Mouse (Mus musculus) stomach, postnatal 0 days (tissue): ENCODE measurements around the gene Rnps1. TPM values are rescaled to one million over a fixed set of nuclear protein-coding genes. Genes with fewer than 3 reads are reported as not detected.

Source experiments
- ATAC-seq: fragments of 200-750 bp; cut with Nextera tagmentation; 2 replicates; pipeline ENCODE4 v1.8.0; 2017; ENCODE audit not compliant: low FRiP score, low TSS enrichment
- DNase-seq: peaks from one replicate; pipeline ENCODE4 v3.0.0-alpha.2; 2016; ENCODE audit warnings: low spot score
- H3K27ac ChIP-seq: fragments of 300-500 bp; sonication (generic); replicated peaks from 2 replicates; pipeline ENCODE4 v1.5.1; 2014; ENCODE audit warnings: mild to moderate bottlenecking, control low read depth
- H3K27me3 ChIP-seq: fragments of 300-500 bp; sonication (generic); 2 replicates; pipeline ENCODE4 v1.6.1; 2014; ENCODE audit warnings: low read length; ENCODE audit not compliant: control insufficient read depth, insufficient read depth
- H3K36me3 ChIP-seq: fragments of 300-500 bp; sonication (generic); 2 replicates; pipeline ENCODE4 v1.6.1; 2014; ENCODE audit warnings: low read length, mixed read lengths; ENCODE audit not compliant: control insufficient read depth, insufficient read depth
- H3K4me1 ChIP-seq: fragments of 300-500 bp; sonication (generic); replicated peaks from 2 replicates; pipeline ENCODE4 v1.6.1; 2014; ENCODE audit warnings: antibody characterized with exemption; ENCODE audit not compliant: control insufficient read depth, insufficient read depth
- H3K4me2 ChIP-seq: fragments of 300-500 bp; sonication (generic); replicated peaks from 2 replicates; pipeline ENCODE4 v1.6.1; 2014; ENCODE audit warnings: low read depth, mild to moderate bottlenecking, control low read depth, moderate library complexity
- H3K4me3 ChIP-seq: fragments of 300-500 bp; sonication (generic); 2 replicates; pipeline ENCODE4 v1.5.1; 2014; ENCODE audit warnings: low read depth, low read length, control low read depth
- H3K9ac ChIP-seq: fragments of 300-500 bp; sonication (generic); 2 replicates; pipeline ENCODE4 v1.6.1; 2014; ENCODE audit warnings: mild to moderate bottlenecking, low read length, control low read depth, mixed read lengths
- H3K9me3 ChIP-seq: fragments of 300-500 bp; sonication (generic); 2 replicates; pipeline ENCODE4 v1.6.1; 2016; ENCODE audit warnings: low read length; ENCODE audit not compliant: control insufficient read depth
- CTCF ChIP-seq: IDR thresholded peaks from 2 replicates; pipeline ENCODE4 v1.5.1; 2016; ENCODE audit warnings: antibody characterized with exemption, low read depth, mild to moderate bottlenecking, moderate library complexity
- EP300 ChIP-seq: optimal IDR thresholded peaks from 2 replicates; pipeline ENCODE3; 2016; ENCODE audit warnings: antibody characterized with exemption
- WGBS: fragments of 180-500 bp; shearing (Covaris S2); extraction: QIAGEN DNeasy Blood & Tissue Kit; methylation state at CpG from one replicate; pipeline ENCODE4 v1.1.7; 2014; 5-methylcytosine and 5-hydroxymethylcytosine counted together
- polyA plus RNA-seq: library from polyadenylated mRNA; unstranded; fragments of >200 nt; fragmentation: Nextera tagmentation; extraction: Ambion mirVana; gene quantifications from 2 replicates; pipeline ENCODE4 v1.2.1, GENCODE M21; 2015

Gene Rnps1
- polyA plus RNA-seq, 1 experiment from 2014 or later: 106 TPM

GRCm38 (mm10) chr17:24470701-24471527 lies 56.5 kb downstream of the Rnps1 start:
- no peak; the same call in 1 of the 2 replicates for ATAC-seq
- Histone ChIP-seq H3K36me3 (peaks cover 12% of the 10 kb centered on the region; the same call in 1 of the 2 replicates), H3K9ac (peak overlapping the region; percentile 87), H3K27ac (peak overlapping the region; percentile 89), H3K9me3 (no peaks in the 10 kb centered on the region), H3K4me1 (0 out of 2 replicates have a peak, but pooled peaks cover 6% of the 10 kb centered on the region), H3K27me3 (no peaks in the 10 kb centered on the region), H3K4me2 (peak overlapping the region; percentile 97), H3K4me3 (peak overlapping the region; percentile 78)
- WGBS: 1% methylated on average over 66 of the region's 68 CpGs
- peak; percentile 56 for DNase-seq
- TF ChIP-seq EP300 (no peak), CTCF (no peak; the same call in 1 of the 2 replicates)

DNA sequence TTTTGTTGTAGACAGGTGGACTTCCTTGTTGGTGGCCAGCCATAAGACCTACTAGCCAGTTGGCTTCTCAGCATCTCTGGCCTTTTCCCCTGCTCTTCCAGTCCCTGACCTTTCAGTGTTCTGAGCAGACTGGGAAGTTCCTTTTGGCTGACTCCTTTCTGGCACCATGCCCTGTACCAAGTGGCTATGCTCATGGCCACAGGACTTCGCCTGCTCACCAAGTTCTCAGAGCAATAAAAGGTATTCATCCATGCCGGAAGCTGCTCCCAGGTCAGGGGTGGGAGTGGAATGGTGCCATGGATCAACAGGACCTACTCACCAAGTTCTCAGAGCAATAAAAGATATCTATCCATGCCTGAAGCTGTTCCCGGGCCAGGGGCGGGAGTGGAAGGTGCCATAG lies 58.1 kb downstream of the Rnps1 start:
- Histone ChIP-seq H3K4me2 (0 out of 2 replicates have a peak overlapping the region, but pooled peaks have one; percentile 8), H3K4me1 (0 out of 2 replicates have a peak, but pooled peaks cover 6% of the 10 kb centered on the region), H3K27ac (peak overlapping the region; percentile 75), H3K9ac (no peak overlapping the region), H3K27me3 (no peaks in the 10 kb centered on the region), H3K9me3 (no peaks in the 10 kb centered on the region), H3K36me3 (peaks cover 23% of the 10 kb centered on the region), H3K4me3 (no peak overlapping the region)
- WGBS: 54% methylated on average over 4 of the region's 4 CpGs
- ATAC-seq: no peak
- peak; percentile 74 for DNase-seq
- TF ChIP-seq EP300: no peak
- no peak for TF ChIP-seq CTCF

GRCm38 (mm10) chr17:24473612-24474275 lies 59.4 kb downstream of the Rnps1 start, which contains the start of gene Bricd5:
TSS of gene Bricd5 (plus strand) at chr17:24473884.
- no peaks in the 10 kb centered on the region for H3K27me3 ChIP-seq
- no peak within 1 kb of the TSS for H3K4me3 ChIP-seq
- no peaks in the 10 kb centered on the region for H3K9me3 ChIP-seq
- DNase-seq (no peak), ATAC-seq (no peak)
- H3K9ac ChIP-seq: no peak within 1 kb of the TSS
- 0 out of 2 replicates have a peak within 1 kb of the TSS, but pooled peaks have one; percentile 8 for H3K4me2 ChIP-seq
- TF ChIP-seq CTCF: no peak
- TF ChIP-seq EP300: no peak
- H3K36me3 ChIP-seq: peaks cover 23% of the 10 kb centered on the region
- H3K27ac ChIP-seq: peak within 1 kb of the TSS; percentile 75
- 83% methylated on average over 6 of the region's 6 CpGs for WGBS
- peaks cover 11% of the 10 kb centered on the region; the same call in 1 of the 2 replicates for H3K4me1 ChIP-seq

- H3K36me3 ChIP-seq: peaks cover 23% of the 10 kb centered on the region
- no peak for DNase-seq
- H3K9me3 ChIP-seq: no peaks in the 10 kb centered on the region
- H3K27me3 ChIP-seq: no peaks in the 10 kb centered on the region
- H3K4me2 ChIP-seq: no peak overlapping the region
- H3K4me1 ChIP-seq: peaks cover 11% of the 10 kb centered on the region; the same call in 1 of the 2 replicates
- WGBS: 81% methylated on average over 5 of the region's 5 CpGs
- no peak for TF ChIP-seq CTCF
- H3K27ac ChIP-seq: no peak overlapping the region; the same call in 1 of the 2 replicates
- no peak overlapping the region for H3K9ac ChIP-seq
- no peak overlapping the region for H3K4me3 ChIP-seq
- ATAC-seq: no peak
Measured at GRCm38 (mm10) chr17:24474557-24474956, 60.2 kb downstream of the Rnps1 start.

Other genes with a start within 250 kb of the Rnps1 start
- gene Atp6v0c, start 244.9 kb upstream of the Rnps1 start, polyA plus RNA-seq: 608 and 627 TPM in 2 replicates
- gene Tbc1d24, start 209.0 kb upstream of the Rnps1 start, polyA plus RNA-seq: 1.4 and 1.5 TPM in 2 replicates
- 2.8 and 3.1 TPM in 2 replicates for gene Ntn3, start 205.0 kb upstream of the Rnps1 start, polyA plus RNA-seq
- 4.8 and 6.1 TPM in 2 replicates for gene Tedc2, start 193.7 kb upstream of the Rnps1 start, polyA plus RNA-seq
- gene Ccnf, start 163.1 kb upstream of the Rnps1 start, polyA plus RNA-seq: 8.7 and 11.8 TPM in 2 replicates
- 0.15 TPM in 1 of 2 replicates, not detected in the other for gene Abca17, start 63.5 kb upstream of the Rnps1 start, polyA plus RNA-seq
- 9.2 and 10.9 TPM in 2 replicates for gene Abca3, start 62.6 kb upstream of the Rnps1 start, polyA plus RNA-seq
- gene Eci1, start 12.1 kb downstream of the Rnps1 start, polyA plus RNA-seq: 250 and 263 TPM in 2 replicates
- 88.0 and 98.5 TPM in 2 replicates for gene Dnase1l2, start 28.5 kb downstream of the Rnps1 start, polyA plus RNA-seq
- gene E4f1, start 55.7 kb downstream of the Rnps1 start, polyA plus RNA-seq: 12.0 and 12.5 TPM in 2 replicates
- gene Pgp, start 55.8 kb downstream of the Rnps1 start, polyA plus RNA-seq: 45.4 and 48.9 TPM in 2 replicates
- gene Bricd5, start 59.3 kb downstream of the Rnps1 start, polyA plus RNA-seq: 0.13 TPM in 1 of 2 replicates, not detected in the other
- 12.4 and 13.4 TPM in 2 replicates for gene Mlst8, start 64.5 kb downstream of the Rnps1 start, polyA plus RNA-seq
- 0.84 and 1.3 TPM in 2 replicates for gene Caskin1, start 74.0 kb downstream of the Rnps1 start, polyA plus RNA-seq
- gene Traf7, start 113.4 kb downstream of the Rnps1 start, polyA plus RNA-seq: 41.8 and 42.6 TPM in 2 replicates
- gene Rab26, start 119.6 kb downstream of the Rnps1 start, polyA plus RNA-seq: 0.82 and 0.85 TPM in 2 replicates
- 10.9 and 12.3 TPM in 2 replicates for gene Pkd1, start 135.3 kb downstream of the Rnps1 start, polyA plus RNA-seq
- 36.2 and 37.0 TPM in 2 replicates for gene Tsc2, start 218.1 kb downstream of the Rnps1 start, polyA plus RNA-seq
- 8.0 and 8.4 TPM in 2 replicates for gene Nthl1, start 218.1 kb downstream of the Rnps1 start, polyA plus RNA-seq
- gene Slc9a3r2, start 235.8 kb downstream of the Rnps1 start, polyA plus RNA-seq: 37.9 and 38.0 TPM in 2 replicates
- gene Npw, start 243.9 kb downstream of the Rnps1 start, polyA plus RNA-seq: 1.2 and 1.8 TPM in 2 replicates